Mouse (Mus musculus) B cell, adult 2 months (primary cell): Measurements from ENCODE around the gene Tert.

Experiments
- DNase-seq, 2 experiments: peaks; one replicate each; pipeline ENCODE4 v3.0.0; 2022

Gene Tert

GRCm38 (mm10) chr13:73626745-73627549 is at the start of gene Tert:
Tert (plus strand) TSS chr13:73626911.
- peak in 1 of 2 experiments; percentile 63 for DNase-seq

- DNase-seq = no peak
Observed at GRCm38 (mm10) chr13:73577277-73577676, 49.4 kb upstream of the Tert start.

GRCm38 (mm10) chr13:73591488-73591887 is 35.2 kb upstream of the Tert start:
- no peak for DNase-seq

GRCm38 (mm10) chr13:73592546-73592945 is 34.2 kb upstream of the Tert start:
- no peak for DNase-seq

- DNase-seq = no peak
Observed at GRCm38 (mm10) chr13:73596276-73596675, 30.4 kb upstream of the Tert start.

GRCm38 (mm10) chr13:73600217-73600616 is 26.5 kb upstream of the Tert start:
- DNase-seq = no peak

- DNase-seq = peak in 1 of 2 experiments; percentile 5
Observed at GRCm38 (mm10) chr13:73603046-73603445, 23.7 kb upstream of the Tert start.

GRCm38 (mm10) chr13:73603522-73604155 is 23.1 kb upstream of the Tert start, which contains the start of gene Clptm1l:
Clptm1l (plus strand) TSS chr13:73604006.
- peak; percentile 96 for DNase-seq

- DNase-seq = no peak
Observed at GRCm38 (mm10) chr13:73604156-73604957, 22.4 kb upstream of the Tert start.

GRCm38 (mm10) chr13:73618406-73618805 is 8.3 kb upstream of the Tert start:
- no peak for DNase-seq

GRCm38 (mm10) chr13:73620637-73621036 is 6.1 kb upstream of the Tert start:
- DNase-seq = peak; percentile 10 to 20

- peak in 1 of 2 experiments; percentile 62 for DNase-seq
Observed at GRCm38 (mm10) chr13:73626410-73626744, 334 bp upstream of the Tert start.

- DNase-seq = no peak
Observed at GRCm38 (mm10) chr13:73628586-73629113, 1.9 kb downstream of the Tert start.

GRCm38 (mm10) chr13:73631837-73632236 is 5.1 kb downstream of the Tert start:
- no peak for DNase-seq

- no peak for DNase-seq
Observed at GRCm38 (mm10) chr13:73637826-73638225, 11.1 kb downstream of the Tert start.

GRCm38 (mm10) chr13:73641296-73641695 is 14.6 kb downstream of the Tert start:
- no peak for DNase-seq

- peak; percentile 42 to 46 for DNase-seq
Observed at GRCm38 (mm10) chr13:73646397-73647087, 19.8 kb downstream of the Tert start.

GRCm38 (mm10) chr13:73653266-73653665 is 26.6 kb downstream of the Tert start:
- no peak for DNase-seq

- DNase-seq = no peak
Observed at GRCm38 (mm10) chr13:73654976-73655375, 28.3 kb downstream of the Tert start.

- DNase-seq = no peak
Observed at GRCm38 (mm10) chr13:73658953-73659352, 32.2 kb downstream of the Tert start.

GRCm38 (mm10) chr13:73660163-73660695 is 33.5 kb downstream of the Tert start:
- no peak for DNase-seq

GRCm38 (mm10) chr13:73675161-73675560 is 48.5 kb downstream of the Tert start:
- no peak for DNase-seq
